Mouse (Mus musculus): ENCODE results near the gene Nfix. TPM values are rescaled to one million over a fixed set of nuclear protein-coding genes. Genes with fewer than 3 reads are reported as not detected.

Nfix gene
- polyA plus RNA-seq, 1 experiment from 2014 or later, result 67.4 TPM

GRCm38 (mm10) chr8:84781686-84782505 is 18.2 kb downstream of the Nfix start:
- H3K4me3 ChIP-seq (ENCODE audit: low read depth, low read length), result no peak overlapping the region
- H3K9me3 ChIP-seq (ENCODE audit: control insufficient read depth, low read length), result no peaks in the 10 kb centered on the region
- peaks cover 89% of the 10 kb centered on the region for H3K4me1 ChIP-seq (ENCODE audit: control insufficient read depth, insufficient read depth, low read length)
- no peaks in the 10 kb centered on the region for H3K36me3 ChIP-seq (ENCODE audit: control insufficient read depth, insufficient read depth, low read length)
- peak overlapping the region; percentile 67 for H3K27ac ChIP-seq (replicated peaks; ENCODE audit: low read depth, low read length)
- H3K4me2 ChIP-seq (ENCODE audit: low read depth, low read length), result no peak overlapping the region
- H3K9ac ChIP-seq (ENCODE audit: low read depth, low read length), result no peak overlapping the region
- peaks cover 68% of the 10 kb centered on the region for H3K27me3 ChIP-seq (replicated peaks; ENCODE audit: control insufficient read depth, insufficient read depth, low read length)
- no peak for ATAC-seq (ENCODE audit: low read depth)
- WGBS, result 28% methylated on average over 5 of the region's 5 CpGs
- DNase-seq (ENCODE audit: low spot score), result no peak

- WGBS, result 45% methylated on average over 6 of the region's 6 CpGs
- no peak overlapping the region for H3K4me3 ChIP-seq (ENCODE audit: low read depth, low read length)
- no peak overlapping the region for H3K4me2 ChIP-seq (ENCODE audit: low read depth, low read length)
- no peak for ATAC-seq (ENCODE audit: low read depth)
- no peaks in the 10 kb centered on the region for H3K36me3 ChIP-seq (ENCODE audit: control insufficient read depth, insufficient read depth, low read length)
- peaks cover 82% of the 10 kb centered on the region for H3K4me1 ChIP-seq (ENCODE audit: control insufficient read depth, insufficient read depth, low read length)
- H3K27ac ChIP-seq (replicated peaks; ENCODE audit: low read depth, low read length), result peak overlapping the region; percentile 67
- no peak for DNase-seq (ENCODE audit: low spot score)
- H3K9ac ChIP-seq (ENCODE audit: low read depth, low read length), result no peak overlapping the region
- no peaks in the 10 kb centered on the region for H3K9me3 ChIP-seq (ENCODE audit: control insufficient read depth, low read length)
- H3K27me3 ChIP-seq (replicated peaks; ENCODE audit: control insufficient read depth, insufficient read depth, low read length), result peaks cover 66% of the 10 kb centered on the region
Measured at GRCm38 (mm10) chr8:84780949-84781680, 19.0 kb downstream of the Nfix start.

DNA sequence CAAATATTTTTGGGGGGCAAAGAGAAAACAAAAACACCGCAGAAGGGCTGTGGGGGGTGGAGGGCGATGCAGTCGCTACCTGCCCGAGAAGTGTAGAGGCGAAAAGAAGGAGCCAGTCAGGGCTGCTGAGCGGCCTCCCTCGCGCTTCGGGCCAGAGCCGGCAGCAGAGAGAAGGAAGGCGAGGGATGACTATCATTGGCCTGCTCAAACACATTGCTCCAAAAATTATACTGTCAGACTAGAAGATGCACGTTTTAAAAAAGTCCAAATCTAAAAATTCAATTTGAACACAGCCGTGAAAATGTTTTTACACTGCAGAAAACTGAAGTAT is 20.0 kb downstream of the Nfix start:
- Histone ChIP-seq H3K4me1 (ENCODE audit: control insufficient read depth, insufficient read depth, low read length) (peaks cover 82% of the 10 kb centered on the region), H3K4me2 (ENCODE audit: low read depth, low read length) (peak overlapping the region; percentile 19), H3K9me3 (ENCODE audit: control insufficient read depth, low read length) (no peaks in the 10 kb centered on the region), H3K27me3 (replicated peaks; ENCODE audit: control insufficient read depth, insufficient read depth, low read length) (peaks cover 65% of the 10 kb centered on the region), H3K9ac (ENCODE audit: low read depth, low read length) (no peak overlapping the region), H3K4me3 (ENCODE audit: low read depth, low read length) (no peak overlapping the region), H3K27ac (replicated peaks; ENCODE audit: low read depth, low read length) (peak overlapping the region; percentile 28; the same call in 1 of the 2 replicates), H3K36me3 (ENCODE audit: control insufficient read depth, insufficient read depth, low read length) (no peaks in the 10 kb centered on the region)
- 26% methylated on average over 13 of the region's 13 CpGs for WGBS
- ATAC-seq (ENCODE audit: low read depth) (no peak), DNase-seq (ENCODE audit: low spot score) (no peak)

- Histone ChIP-seq H3K9ac (ENCODE audit: low read depth, low read length) (peak overlapping the region; percentile 19; the same call in 1 of the 2 replicates), H3K4me3 (ENCODE audit: low read depth, low read length) (peak overlapping the region; percentile 1; the same call in 1 of the 2 replicates), H3K4me1 (ENCODE audit: control insufficient read depth, insufficient read depth, low read length) (peaks cover 80% of the 10 kb centered on the region), H3K9me3 (ENCODE audit: control insufficient read depth, low read length) (no peaks in the 10 kb centered on the region), H3K27ac (replicated peaks; ENCODE audit: low read depth, low read length) (peak overlapping the region; percentile 28; the same call in 1 of the 2 replicates), H3K27me3 (replicated peaks; ENCODE audit: control insufficient read depth, insufficient read depth, low read length) (peaks cover 64% of the 10 kb centered on the region), H3K4me2 (ENCODE audit: low read depth, low read length) (peak overlapping the region; percentile 19), H3K36me3 (ENCODE audit: control insufficient read depth, insufficient read depth, low read length) (no peaks in the 10 kb centered on the region)
- ATAC-seq (ENCODE audit: low read depth), result no peak
- no peak for DNase-seq (ENCODE audit: low spot score)
- 26% methylated on average over 18 of the region's 19 CpGs for WGBS
Measured at GRCm38 (mm10) chr8:84779519-84780224, 20.5 kb downstream of the Nfix start.

- DNase-seq (ENCODE audit: low spot score), result peak; percentile 67
- H3K4me1 ChIP-seq (ENCODE audit: control insufficient read depth, insufficient read depth, low read length), result peaks cover 74% of the 10 kb centered on the region
- H3K4me3 ChIP-seq (ENCODE audit: low read depth, low read length), result no peak overlapping the region
- peaks cover 56% of the 10 kb centered on the region for H3K27me3 ChIP-seq (replicated peaks; ENCODE audit: control insufficient read depth, insufficient read depth, low read length)
- no peak for ATAC-seq (ENCODE audit: low read depth)
- H3K4me2 ChIP-seq (ENCODE audit: low read depth, low read length), result peak overlapping the region; percentile 21
- 22% methylated on average over 11 of the region's 11 CpGs for WGBS
- no peaks in the 10 kb centered on the region for H3K9me3 ChIP-seq (ENCODE audit: control insufficient read depth, low read length)
- H3K9ac ChIP-seq (ENCODE audit: low read depth, low read length), result peak overlapping the region; percentile 19; the same call in 1 of the 2 replicates
- H3K36me3 ChIP-seq (ENCODE audit: control insufficient read depth, insufficient read depth, low read length), result no peaks in the 10 kb centered on the region
- H3K27ac ChIP-seq (replicated peaks; ENCODE audit: low read depth, low read length), result peak overlapping the region; percentile 12; the same call in 1 of the 2 replicates
Measured at GRCm38 (mm10) chr8:84778638-84779380, 21.3 kb downstream of the Nfix start.

- 51% methylated on average over 10 of the region's 10 CpGs for WGBS
- no peak overlapping the region for H3K4me3 ChIP-seq (ENCODE audit: low read depth, low read length)
- H3K27ac ChIP-seq (replicated peaks; ENCODE audit: low read depth, low read length), result 0 out of 2 replicates have a peak overlapping the region, but pooled peaks have one; percentile 12
- no peak overlapping the region for H3K9ac ChIP-seq (ENCODE audit: low read depth, low read length)
- no peaks in the 10 kb centered on the region for H3K36me3 ChIP-seq (ENCODE audit: control insufficient read depth, insufficient read depth, low read length)
- DNase-seq (ENCODE audit: low spot score) (no peak), ATAC-seq (ENCODE audit: low read depth) (no peak)
- peaks cover 49% of the 10 kb centered on the region for H3K27me3 ChIP-seq (replicated peaks; ENCODE audit: control insufficient read depth, insufficient read depth, low read length)
- no peaks in the 10 kb centered on the region for H3K9me3 ChIP-seq (ENCODE audit: control insufficient read depth, low read length)
- peak overlapping the region; percentile 21 for H3K4me2 ChIP-seq (ENCODE audit: low read depth, low read length)
- peaks cover 72% of the 10 kb centered on the region for H3K4me1 ChIP-seq (ENCODE audit: control insufficient read depth, insufficient read depth, low read length)
Measured at GRCm38 (mm10) chr8:84777899-84778637, 22.1 kb downstream of the Nfix start.

GRCm38 (mm10) chr8:84776569-84776968 is 23.6 kb downstream of the Nfix start:
- H3K27me3 ChIP-seq (replicated peaks; ENCODE audit: control insufficient read depth, insufficient read depth, low read length), result peaks cover 51% of the 10 kb centered on the region
- no peak for ATAC-seq (ENCODE audit: low read depth)
- H3K9ac ChIP-seq (ENCODE audit: low read depth, low read length), result no peak overlapping the region
- no peak for DNase-seq (ENCODE audit: low spot score)
- H3K9me3 ChIP-seq (ENCODE audit: control insufficient read depth, low read length), result no peaks in the 10 kb centered on the region
- 63% methylated on average over 1 of the region's 1 CpGs for WGBS
- no peak overlapping the region for H3K27ac ChIP-seq (replicated peaks; ENCODE audit: low read depth, low read length)
- H3K36me3 ChIP-seq (ENCODE audit: control insufficient read depth, insufficient read depth, low read length), result peaks cover 3% of the 10 kb centered on the region; the same call in 1 of the 2 replicates
- H3K4me3 ChIP-seq (ENCODE audit: low read depth, low read length), result no peak overlapping the region
- no peak overlapping the region for H3K4me2 ChIP-seq (ENCODE audit: low read depth, low read length)
- H3K4me1 ChIP-seq (ENCODE audit: control insufficient read depth, insufficient read depth, low read length), result peaks cover 74% of the 10 kb centered on the region

Measured in embryonic facial prominence, embryonic 14.5 days (tissue).